Mouse (Mus musculus) cerebellum, adult 2 months (tissue): ENCODE data around the gene Plekhn1.

Experiments
- CTCF ChIP-seq: fragments of 200-500 bp; IDR thresholded peaks from 2 replicates; pipeline ENCODE4 v1.5.1; 2011; ENCODE audit warnings: low read depth, mild to moderate bottlenecking, control low read depth, low read length, moderate library complexity, borderline replicate concordance; ENCODE audit not compliant: insufficient read depth
- POLR2A ChIP-seq: fragments of 200-500 bp; IDR thresholded peaks from 2 replicates; pipeline ENCODE4 v1.6.1; 2011; ENCODE audit warnings: low read length, control low read depth, borderline replicate concordance; ENCODE audit not compliant: insufficient read depth

GRCm38 (mm10) chr4:156253043-156253442, 18.4 kb upstream of the Plekhn1 start:
- no peak for TF ChIP-seq POLR2A
- TF ChIP-seq CTCF, result no peak
